Mouse (Mus musculus) MEL (cell line): ENCODE data around the gene Kansl3. TPM values are rescaled to one million over a fixed set of nuclear protein-coding genes. Genes with fewer than 3 reads are reported as not detected.

Experiments
- DNase-seq: peaks from one replicate; pipeline ENCODE4 v3.0.0; 2011; ENCODE audit warnings: low read depth, low spot score
- H3K27ac ChIP-seq: 2 replicates; pipeline ENCODE4 v1.5.1; 2012; ENCODE audit warnings: low read depth, mild to moderate bottlenecking, control low read depth, low read length, moderate library complexity; ENCODE audit not compliant: control insufficient read depth
- H3K27me3 ChIP-seq, 2 experiments: fragments of 150-350 bp in 1 of 2; sonication (generic) in 1 of 2; 2 replicates each; pipeline ENCODE4 v1.6.1; 2012; ENCODE audit warnings: low read length in 2 of 2, mild to moderate bottlenecking in 2 of 2, improper control_type of control experiment in 1 of 2, moderate library complexity in 1 of 2; ENCODE audit not compliant: insufficient read depth in 2 of 2, control insufficient read depth in 1 of 2
- H3K36me3 ChIP-seq, 2 experiments: 2 replicates each; pipeline ENCODE4 v1.6.1; 2012 to 2014; ENCODE audit warnings: low read length in 2 of 2, improper control_type of control experiment in 1 of 2, inconsistent platforms in 1 of 2, mild to moderate bottlenecking in 1 of 2; ENCODE audit not compliant: insufficient read depth in 2 of 2, control insufficient read depth in 1 of 2
- H3K4me1 ChIP-seq, 2 experiments: fragments of 150-350 bp in 1 of 2; sonication (generic) in 1 of 2; 2 replicates each; pipeline ENCODE4 v1.6.1; 2012; ENCODE audit warnings: low read length in 2 of 2, improper control_type of control experiment in 1 of 2, mild to moderate bottlenecking in 1 of 2; ENCODE audit not compliant: insufficient read depth in 2 of 2, control insufficient read depth in 1 of 2
- H3K4me3 ChIP-seq, 2 experiments: fragments of 150-350 bp in 1 of 2; sonication (generic) in 1 of 2; 2 replicates each; pipeline ENCODE4 v1.5.1; 2012; ENCODE audit warnings: low read depth in 2 of 2, low read length in 2 of 2, mild to moderate bottlenecking in 2 of 2, moderate library complexity in 2 of 2, control low read depth in 1 of 2, improper control_type of control experiment in 1 of 2; ENCODE audit not compliant: control insufficient read depth in 1 of 2, insufficient read depth in 1 of 2
- H3K79me2 ChIP-seq: 2 replicates; pipeline ENCODE4 v1.6.1; 2012; ENCODE audit warnings: mild to moderate bottlenecking, low read length, moderate library complexity; ENCODE audit not compliant: control insufficient read depth, poor library complexity, insufficient read depth
- H3K9ac ChIP-seq: 2 replicates; pipeline ENCODE4 v1.6.1; 2012; ENCODE audit warnings: low read depth, mild to moderate bottlenecking, control low read depth, low read length, moderate library complexity; ENCODE audit not compliant: control insufficient read depth, poor library complexity, severe bottlenecking
- H3K9me3 ChIP-seq: fragments of 150-350 bp; sonication (generic); replicated peaks from 2 replicates; pipeline ENCODE4 v1.6.1; 2012; ENCODE audit warnings: mild to moderate bottlenecking, low read length, improper control_type of control experiment, moderate library complexity; ENCODE audit not compliant: insufficient read depth
- BHLHE40 ChIP-seq: IDR thresholded peaks from 2 replicates; pipeline ENCODE4 v1.6.1; 2012; ENCODE audit warnings: low read depth, mild to moderate bottlenecking, inconsistent platforms, low read length, improper control_type of control experiment, borderline replicate concordance
- CHD1 ChIP-seq: IDR thresholded peaks from 2 replicates; pipeline ENCODE4 v1.6.1; 2012; ENCODE audit warnings: low read depth, mild to moderate bottlenecking, inconsistent platforms, low read length, improper control_type of control experiment
- CHD2 ChIP-seq: IDR thresholded peaks from 2 replicates; pipeline ENCODE4 v1.6.1; 2011; ENCODE audit warnings: low read length, improper control_type of control experiment
- E2F4 ChIP-seq: IDR thresholded peaks from 2 replicates; pipeline ENCODE4 v1.6.1; 2011; ENCODE audit warnings: low read depth, low read length, improper control_type of control experiment, borderline replicate concordance
- ELF1 ChIP-seq: IDR thresholded peaks from 2 replicates; pipeline ENCODE4 v1.6.1; 2014; ENCODE audit warnings: low read depth, mild to moderate bottlenecking, inconsistent platforms, low read length, improper control_type of control experiment, moderate library complexity
- EP300 ChIP-seq, 2 experiments: IDR thresholded peaks; 2 replicates each; pipeline ENCODE4 v1.6.1; 2011; ENCODE audit warnings: improper control_type of control experiment in 2 of 2, low read length in 2 of 2, low read depth in 1 of 2, mild to moderate bottlenecking in 1 of 2
- ETS1 ChIP-seq: IDR thresholded peaks from 2 replicates; pipeline ENCODE4 v1.6.1; 2012; ENCODE audit warnings: low read depth, mild to moderate bottlenecking, inconsistent platforms, low read length, improper control_type of control experiment, moderate library complexity
- GABPA ChIP-seq: IDR thresholded peaks from 2 replicates; pipeline ENCODE4 v1.6.1; 2012; ENCODE audit warnings: low read depth, mild to moderate bottlenecking, inconsistent platforms, low read length, improper control_type of control experiment, moderate library complexity
- GATA1 ChIP-seq: IDR thresholded peaks from 2 replicates; pipeline ENCODE4 v1.6.1; 2011; ENCODE audit warnings: low read depth, low read length, improper control_type of control experiment
- HCFC1 ChIP-seq: IDR thresholded peaks from 2 replicates; pipeline ENCODE4 v1.6.1; 2012; ENCODE audit warnings: low read depth, mild to moderate bottlenecking, inconsistent platforms, low read length, improper control_type of control experiment, moderate library complexity
- JUND ChIP-seq: IDR thresholded peaks from 2 replicates; pipeline ENCODE4 v1.6.1; 2011; ENCODE audit warnings: low read depth, mild to moderate bottlenecking, improper control_type of control experiment, low read length
- KAT2A ChIP-seq: conservative IDR thresholded peaks from 2 replicates; pipeline ENCODE4 v1.6.1; 2012; ENCODE audit warnings: low read depth, low read length, improper control_type of control experiment, inconsistent platforms
- MAFK ChIP-seq: IDR thresholded peaks from 2 replicates; pipeline ENCODE4 v1.6.1; 2011; ENCODE audit warnings: low read depth, mild to moderate bottlenecking, low read length, improper control_type of control experiment, borderline replicate concordance
- MAX ChIP-seq: IDR thresholded peaks from 2 replicates; pipeline ENCODE4 v1.6.1; 2011; ENCODE audit warnings: low read length, improper control_type of control experiment
- MAZ ChIP-seq: IDR thresholded peaks from 2 replicates; pipeline ENCODE4 v1.6.1; 2012; ENCODE audit warnings: low read depth, mild to moderate bottlenecking, inconsistent platforms, low read length, improper control_type of control experiment
- MEF2A ChIP-seq: IDR thresholded peaks from 2 replicates; pipeline ENCODE4 v1.6.1; 2014; ENCODE audit warnings: low read depth, mild to moderate bottlenecking, inconsistent platforms, low read length, improper control_type of control experiment; ENCODE audit not compliant: poor library complexity, insufficient replicate concordance, severe bottlenecking; ENCODE audit errors: extremely low read depth
- MYB ChIP-seq: IDR thresholded peaks from 2 replicates; pipeline ENCODE4 v1.6.1; 2011; ENCODE audit warnings: mild to moderate bottlenecking, low read depth, low read length, improper control_type of control experiment
- MYC ChIP-seq: IDR thresholded peaks from 2 replicates; pipeline ENCODE4 v1.6.1; 2011; ENCODE audit warnings: low read depth, mild to moderate bottlenecking, low read length, improper control_type of control experiment, moderate library complexity
- NELFE ChIP-seq: IDR thresholded peaks from 2 replicates; pipeline ENCODE4 v1.6.1; 2011; ENCODE audit warnings: low read depth, low read length, improper control_type of control experiment
- NRF1 ChIP-seq: IDR thresholded peaks from 2 replicates; pipeline ENCODE4 v1.6.1; 2014; ENCODE audit warnings: low read depth, mild to moderate bottlenecking, inconsistent platforms, low read length, improper control_type of control experiment, moderate library complexity; ENCODE audit not compliant: poor library complexity, insufficient read depth, severe bottlenecking
- POLR2A ChIP-seq, 2 experiments: IDR thresholded peaks; 2 replicates each; pipeline ENCODE4 v1.6.1; 2011 to 2012; ENCODE audit warnings: low read length in 2 of 2, mild to moderate bottlenecking in 2 of 2, control low read depth in 1 of 2, improper control_type of control experiment in 1 of 2, low read depth in 1 of 2, moderate library complexity in 1 of 2; ENCODE audit not compliant: control insufficient read depth in 1 of 2, insufficient read depth in 1 of 2, poor library complexity in 1 of 2
- POLR2AphosphoS2 ChIP-seq: IDR thresholded peaks from 2 replicates; pipeline ENCODE4 v1.6.1; 2011; ENCODE audit warnings: low read length, improper control_type of control experiment
- POLR2AphosphoS5 ChIP-seq: IDR thresholded peaks from 2 replicates; pipeline ENCODE4 v1.6.1; 2012; ENCODE audit warnings: low read depth, borderline replicate concordance, mild to moderate bottlenecking, inconsistent platforms, low read length, moderate library complexity, mixed read lengths
- RAD21 ChIP-seq: IDR thresholded peaks from 2 replicates; pipeline ENCODE4 v1.6.1; 2011; ENCODE audit warnings: mild to moderate bottlenecking, low read depth, low read length, improper control_type of control experiment
- RCOR1 ChIP-seq: IDR thresholded peaks from 2 replicates; pipeline ENCODE4 v1.6.1; 2012; ENCODE audit warnings: low read depth, mild to moderate bottlenecking, inconsistent platforms, low read length, improper control_type of control experiment
- SIN3A ChIP-seq: IDR thresholded peaks from 2 replicates; pipeline ENCODE4 v1.6.1; 2012; ENCODE audit warnings: low read length, improper control_type of control experiment, inconsistent platforms
- SMC3 ChIP-seq: IDR thresholded peaks from 2 replicates; pipeline ENCODE4 v1.6.1; 2011; ENCODE audit warnings: low read depth, low read length, improper control_type of control experiment
- TCF12 ChIP-seq: IDR thresholded peaks from 2 replicates; pipeline ENCODE4 v1.6.1; 2014; ENCODE audit warnings: low read depth, mild to moderate bottlenecking, inconsistent platforms, low read length, improper control_type of control experiment, moderate library complexity
- UBTF ChIP-seq: IDR thresholded peaks from 2 replicates; pipeline ENCODE4 v1.6.1; 2012; ENCODE audit warnings: low read depth, mild to moderate bottlenecking, inconsistent platforms, low read length, improper control_type of control experiment, moderate library complexity, borderline replicate concordance; ENCODE audit not compliant: insufficient read depth
- USF1 ChIP-seq: IDR thresholded peaks from 2 replicates; pipeline ENCODE4 v1.6.1; 2014; ENCODE audit warnings: low read depth, mild to moderate bottlenecking, inconsistent platforms, low read length, improper control_type of control experiment, moderate library complexity
- USF2 ChIP-seq, 2 experiments: IDR thresholded peaks; 2 replicates each; pipeline ENCODE4 v1.6.1; 2011 to 2012; ENCODE audit warnings: improper control_type of control experiment in 2 of 2, low read length in 2 of 2, borderline replicate concordance in 1 of 2, inconsistent platforms in 1 of 2, low read depth in 1 of 2, mild to moderate bottlenecking in 1 of 2; ENCODE audit not compliant: insufficient read depth in 1 of 2
- ZC3H11A ChIP-seq: IDR thresholded peaks from 2 replicates; pipeline ENCODE4 v1.6.1; 2012; ENCODE audit warnings: low read depth, mild to moderate bottlenecking, inconsistent platforms, low read length, improper control_type of control experiment
- ZMIZ1 ChIP-seq: IDR thresholded peaks from 2 replicates; pipeline ENCODE4 v1.6.1; 2012; ENCODE audit warnings: low read depth, mild to moderate bottlenecking, inconsistent platforms, low read length, improper control_type of control experiment, moderate library complexity
- ZNF384 ChIP-seq: IDR thresholded peaks from 2 replicates; pipeline ENCODE4 v1.6.1; 2012; ENCODE audit warnings: low read depth, mild to moderate bottlenecking, inconsistent platforms, low read length, improper control_type of control experiment
- polyA plus RNA-seq, 2 experiments: library from polyadenylated mRNA; stranded (reverse) in 1 of 2; unstranded in 1 of 2; fragments of >175 nt in 1 of 2; fragments of >200 nt in 1 of 2; gene quantifications; 2 replicates each; pipeline versions ENCODE4 v1.2.1 to v1.2.4; 2012; ENCODE audit warnings: low replicate concordance in 2 of 2, low read depth in 1 of 2; ENCODE audit not compliant: insufficient read length in 2 of 2, insufficient read depth in 1 of 2, missing spikeins in 1 of 2
- total RNA-seq: library from RNA; depleted of rRNA; stranded (reverse); fragments of 300-350 nt; gene quantifications from 2 replicates; pipeline ENCODE4 v1.2.3, GENCODE M21; 2012

Kansl3 gene
- total and polyA plus RNA-seq, 3 experiments: 29.0 to 55.4 (median 45.6) TPM

GRCm38 (mm10) chr1:36307495-36308280, 61.3 kb downstream of the Kansl3 start, which contains the start of gene Arid5a:
Gene Arid5a, plus strand, starts transcription at chr1:36307733.
- H3K27me3 ChIP-seq: no peaks in the 10 kb centered on the region
- H3K9ac ChIP-seq: peak within 1 kb of the TSS; percentile 73
- peak; percentile 97 for DNase-seq
- H3K36me3 ChIP-seq: peaks cover 0 to 5% of the 10 kb centered on the region in 2 experiments; a peak in 2 of 4 replicates
- no peaks in the 10 kb centered on the region; the same call in 1 of the 2 replicates for H3K79me2 ChIP-seq
- peak within 1 kb of the TSS; percentile 70 to 82 for H3K4me3 ChIP-seq
- H3K9me3 ChIP-seq: no peaks in the 10 kb centered on the region
- peaks cover 0 to 14% of the 10 kb centered on the region in 2 experiments; a peak in 3 of 4 replicates for H3K4me1 ChIP-seq
- H3K27ac ChIP-seq: peak within 1 kb of the TSS; percentile 92
- TF ChIP-seq ZC3H11A: no peak
- no peak for TF ChIP-seq MEF2A
- TF ChIP-seq ETS1: peak; percentile 89
- no peak for TF ChIP-seq CHD1
- no peak for TF ChIP-seq USF1
- no peak for TF ChIP-seq POLR2AphosphoS5
- TF ChIP-seq MAFK: peak; percentile 69; the same call in 1 of the 2 replicates
- peak; percentile 53; the same call in 1 of the 2 replicates for TF ChIP-seq TCF12
- TF ChIP-seq ZNF384: no peak
- peak; percentile 95 for TF ChIP-seq POLR2AphosphoS2
- TF ChIP-seq NELFE: peak; percentile 99
- peak; percentile 44; the same call in 1 of the 2 replicates for TF ChIP-seq MAZ
- TF ChIP-seq GATA1: 0 out of 2 replicates have a peak, but pooled peaks have one; percentile 24
- TF ChIP-seq BHLHE40: peak; percentile 84
- TF ChIP-seq SMC3: no peak
- peak; percentile 86; the same call in 1 of the 2 replicates for TF ChIP-seq SIN3A
- TF ChIP-seq UBTF: no peak
- 0 out of 2 replicates have a peak, but pooled peaks have one; percentile 25 for TF ChIP-seq MYB
- no peak for TF ChIP-seq GABPA
- peak; percentile 24 to 75; a peak in 2 of 4 replicates for TF ChIP-seq EP300 (IDR thresholded peaks at IDR 0.05; ENCODE audit: low read depth in 1 of 2, low read length in 2 of 2)
- TF ChIP-seq E2F4: no peak
- TF ChIP-seq ZMIZ1: peak; percentile 98
- no peak for TF ChIP-seq USF2 (IDR thresholded peaks at IDR 0.05; ENCODE audit: borderline replicate concordance in 1 of 2, insufficient read depth in 1 of 2, low read depth in 1 of 2, low read length in 2 of 2)
- no peak for TF ChIP-seq RAD21
- peak; percentile 79 for TF ChIP-seq KAT2A
- peak; percentile 100 for TF ChIP-seq POLR2A (IDR thresholded peaks at IDR 0.05; ENCODE audit: control insufficient read depth in 1 of 2, insufficient read depth in 1 of 2, low read depth in 1 of 2, low read length in 2 of 2, poor library complexity in 1 of 2)
- TF ChIP-seq ELF1: peak; percentile 30; the same call in 1 of the 2 replicates
- TF ChIP-seq MAX: 0 out of 2 replicates have a peak, but pooled peaks have one; percentile 45
- peak; percentile 45; the same call in 1 of the 2 replicates for TF ChIP-seq NRF1
- peak; percentile 98 for TF ChIP-seq HCFC1
- 0 out of 2 replicates have a peak, but pooled peaks have one; percentile 63 for TF ChIP-seq MYC
- no peak for TF ChIP-seq CHD2
- no peak for TF ChIP-seq JUND
- peak; percentile 97 for TF ChIP-seq RCOR1
